Mouse (Mus musculus) right cerebral cortex, postnatal 4 days (tissue): ENCODE results near the gene Ltbp4.

Experiments used
- DNase-seq: peaks from one replicate; pipeline ENCODE4 v3.0.0-alpha.2; 2022

The Ltbp4 gene

GRCm38 (mm10) chr7:27326101-27326880, 11.2 kb downstream of the Ltbp4 start:
- DNase-seq, result no peak

DNA sequence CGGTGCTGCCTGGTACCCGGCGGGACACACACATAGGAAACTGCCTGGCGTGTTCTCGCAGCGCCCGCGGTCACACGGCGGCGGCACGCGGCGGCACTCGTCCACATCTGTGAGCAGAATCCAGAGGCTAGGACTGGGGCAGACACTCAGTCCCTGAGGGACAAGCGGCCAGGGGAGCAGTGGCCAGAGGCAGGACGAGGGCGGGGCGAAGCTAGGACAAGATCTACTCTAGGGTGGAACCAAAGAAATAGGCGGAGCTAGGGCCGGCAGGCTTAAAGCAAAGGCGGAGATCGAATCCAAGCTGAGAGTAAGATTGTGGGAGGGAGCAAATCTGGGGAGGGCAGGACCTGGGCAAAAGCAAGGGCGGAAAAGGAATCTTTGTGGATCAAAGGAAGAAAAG, 11.8 kb downstream of the Ltbp4 start:
- no peak for DNase-seq

GRCm38 (mm10) chr7:27324928-27325327, 12.6 kb downstream of the Ltbp4 start:
- DNase-seq, result no peak

DNA sequence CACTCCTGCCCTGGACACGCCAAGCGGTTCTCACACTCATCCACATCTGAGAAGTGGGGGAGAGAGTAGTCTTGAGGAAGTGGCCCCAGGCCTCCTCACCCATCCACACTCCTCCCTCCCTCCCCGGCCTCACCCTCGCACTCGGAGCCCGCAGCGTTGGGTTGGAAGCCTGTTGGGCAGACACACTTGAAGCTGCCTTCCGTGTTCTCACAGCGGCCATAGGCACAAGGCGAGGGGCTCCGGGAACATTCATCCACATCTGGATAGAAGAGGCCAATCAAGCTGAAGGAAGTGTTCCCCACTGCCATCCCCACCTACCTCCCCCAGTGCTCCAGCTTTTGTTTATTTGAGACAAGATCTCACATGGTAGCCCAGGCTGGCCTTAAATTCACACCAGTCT, 13.3 kb downstream of the Ltbp4 start:
- no peak for DNase-seq

DNA sequence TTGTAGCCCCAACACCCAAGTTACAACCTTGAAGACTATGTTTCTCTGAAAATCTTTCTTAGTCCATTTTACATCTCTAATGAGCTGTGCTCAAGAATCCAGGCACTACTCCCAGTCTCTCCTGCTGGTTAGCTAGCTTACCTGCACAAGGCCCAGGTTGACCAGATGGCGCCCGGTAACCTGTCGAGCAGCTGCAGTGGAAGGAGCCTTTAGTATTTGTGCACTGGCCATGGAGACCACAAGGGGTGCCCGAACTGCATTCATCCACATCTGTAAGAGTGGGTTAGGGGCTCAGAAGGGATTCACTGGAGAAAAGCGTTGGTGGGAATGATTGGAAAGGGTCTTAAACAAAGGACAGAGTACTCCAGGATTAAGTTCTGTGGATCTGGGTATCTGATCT, 14.5 kb downstream of the Ltbp4 start:
- no peak for DNase-seq

- DNase-seq, result no peak
Observed at GRCm38 (mm10) chr7:27322291-27322690, 15.2 kb downstream of the Ltbp4 start.

DNA sequence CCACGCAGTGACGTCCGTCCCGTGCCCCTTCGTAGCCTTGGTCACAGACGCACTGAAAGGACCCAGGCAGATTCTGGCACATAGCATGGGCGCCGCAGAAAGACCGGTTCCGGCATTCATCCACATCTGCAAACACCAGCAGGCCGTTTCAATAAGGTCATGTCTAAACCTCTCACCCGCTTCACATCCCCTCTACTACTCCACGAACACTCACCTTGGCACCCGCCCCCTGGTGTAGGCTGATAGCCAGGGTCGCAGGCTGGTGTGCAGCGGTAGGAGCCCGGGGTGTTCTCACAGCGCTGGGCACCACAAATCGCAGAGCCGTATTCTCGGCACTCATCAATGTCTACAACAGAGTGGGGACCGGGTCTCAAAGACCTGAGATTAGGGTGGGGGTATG, 18.1 kb downstream of the Ltbp4 start:
- DNase-seq, result no peak

GRCm38 (mm10) chr7:27315958-27316357, 21.5 kb downstream of the Ltbp4 start:
- no peak for DNase-seq

DNA sequence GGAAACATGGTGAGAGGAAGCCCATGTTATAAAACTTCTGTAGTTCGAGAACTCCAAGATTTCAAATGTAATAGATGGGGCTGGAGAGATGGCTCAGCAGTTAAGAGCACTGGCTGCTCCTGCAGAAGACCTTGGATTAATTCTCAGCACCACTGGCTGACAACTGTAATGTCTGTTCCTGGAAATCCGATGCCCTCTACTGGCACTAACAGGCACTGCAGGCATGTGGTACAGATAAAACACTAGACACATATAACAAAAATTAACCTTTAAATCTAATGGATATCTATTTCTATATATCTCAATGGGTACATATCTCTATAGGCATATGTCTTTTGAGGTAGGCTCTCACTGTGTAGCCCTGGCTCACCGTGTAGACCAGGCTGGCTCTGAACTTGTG, 23.1 kb downstream of the Ltbp4 start:
- DNase-seq, result no peak

GRCm38 (mm10) chr7:27311651-27312284, 25.7 kb downstream of the Ltbp4 start:
- DNase-seq, result no peak

GRCm38 (mm10) chr7:27310996-27311535, 26.4 kb downstream of the Ltbp4 start:
- DNase-seq, result no peak

DNA sequence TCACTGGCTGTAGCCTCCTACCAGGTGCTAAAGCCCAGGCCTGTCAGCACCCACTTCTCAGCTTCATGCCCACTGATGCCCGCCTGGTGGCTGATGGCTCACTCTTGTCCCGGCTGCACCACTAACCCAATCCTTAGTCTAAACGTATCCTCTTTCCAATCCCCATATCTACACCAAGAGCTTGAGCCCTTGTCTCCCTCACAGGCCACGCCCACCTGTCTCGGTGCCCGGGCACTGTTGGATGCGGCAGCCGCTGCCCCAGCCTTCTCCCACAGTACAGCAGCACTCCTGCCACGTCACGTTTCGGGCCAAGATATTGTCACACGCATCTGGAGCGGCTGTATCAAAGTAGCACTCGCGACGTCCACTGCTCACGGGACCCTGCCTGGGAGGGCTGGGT, 27.2 kb downstream of the Ltbp4 start:
- peak; percentile 51 for DNase-seq

DNA sequence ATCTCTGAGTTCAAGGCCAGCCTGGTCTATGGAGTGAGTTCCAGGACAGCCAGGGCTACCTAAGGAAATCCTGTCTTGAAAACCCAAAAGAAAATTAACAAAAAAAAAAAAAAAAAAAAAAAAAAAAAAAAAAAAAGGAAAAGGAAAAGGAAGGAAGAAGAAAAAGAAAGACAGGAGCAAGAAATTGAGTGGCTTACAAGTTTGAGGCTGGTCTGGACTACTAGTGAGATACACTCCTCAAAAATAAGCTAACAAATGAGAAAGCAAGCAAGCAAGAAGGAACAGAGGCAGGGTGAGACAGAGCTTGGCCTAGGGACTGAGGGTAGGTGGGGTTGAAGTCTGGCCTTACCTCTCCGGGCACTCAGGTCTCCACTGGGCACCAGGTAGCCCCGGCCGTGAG, 27.7 kb downstream of the Ltbp4 start:
- no peak for DNase-seq

- DNase-seq, result no peak
Observed at GRCm38 (mm10) chr7:27308821-27309549, 28.5 kb downstream of the Ltbp4 start.

GRCm38 (mm10) chr7:27307551-27307950, 29.9 kb downstream of the Ltbp4 start:
- DNase-seq, result no peak

- DNase-seq, result peak; percentile 51
Observed at GRCm38 (mm10) chr7:27306161-27307160, 31.0 kb downstream of the Ltbp4 start.

DNA sequence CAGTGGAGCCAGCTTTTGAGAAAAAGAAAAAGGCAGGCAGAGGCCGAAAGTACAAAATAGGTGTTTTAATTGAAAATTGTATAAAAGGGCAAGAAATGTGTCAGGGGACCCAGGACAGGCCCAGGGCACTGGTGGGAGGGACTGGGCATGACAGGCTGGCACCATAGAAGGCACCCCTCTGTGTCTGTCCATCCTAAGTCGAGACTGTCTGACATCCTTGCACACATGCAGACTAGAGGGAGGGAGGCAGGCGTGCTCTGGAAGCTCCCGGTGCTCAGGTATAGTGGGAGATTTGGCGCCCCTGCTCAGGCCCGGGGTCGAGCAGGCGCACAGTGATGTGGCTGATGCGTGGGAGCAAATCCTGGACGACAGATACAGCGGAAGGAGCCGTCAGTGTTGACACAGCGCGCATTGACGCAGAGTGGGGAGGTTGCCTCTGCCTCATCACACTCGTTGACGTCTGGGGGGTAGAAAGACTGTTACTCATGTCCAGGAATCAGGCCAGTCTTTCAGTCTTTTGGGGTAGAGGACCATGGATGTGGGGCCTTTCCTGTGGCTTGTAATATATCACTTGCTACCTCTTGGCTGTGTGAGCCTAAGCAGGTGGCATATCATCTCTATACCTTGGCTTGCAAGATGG, 32.3 kb downstream of the Ltbp4 start:
- DNase-seq, result no peak

- peak; percentile 78 for DNase-seq
Observed at GRCm38 (mm10) chr7:27302172-27302571, 35.3 kb downstream of the Ltbp4 start.

DNA sequence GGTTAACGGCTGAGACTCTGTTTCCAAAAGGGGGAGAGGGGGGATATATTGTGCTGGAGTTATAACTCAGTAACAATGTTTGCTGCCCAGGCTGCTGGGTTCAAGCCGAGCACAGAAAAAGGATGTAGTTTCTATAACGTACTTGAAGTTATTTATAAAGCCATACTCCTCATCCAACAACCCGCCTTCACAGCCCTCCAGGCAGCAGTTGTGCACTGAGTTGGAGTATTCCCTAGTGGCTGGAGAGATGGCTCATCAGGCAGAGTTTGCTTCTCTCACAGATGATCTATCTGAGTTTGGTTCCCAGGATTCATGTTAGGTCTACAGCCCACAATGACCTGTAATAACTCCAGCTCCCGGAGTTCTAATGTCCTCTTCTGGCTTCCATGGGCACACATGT, 36.7 kb downstream of the Ltbp4 start:
- DNase-seq, result no peak

- DNase-seq, result no peak
Observed at GRCm38 (mm10) chr7:27300351-27300750, 37.1 kb downstream of the Ltbp4 start.

DNA sequence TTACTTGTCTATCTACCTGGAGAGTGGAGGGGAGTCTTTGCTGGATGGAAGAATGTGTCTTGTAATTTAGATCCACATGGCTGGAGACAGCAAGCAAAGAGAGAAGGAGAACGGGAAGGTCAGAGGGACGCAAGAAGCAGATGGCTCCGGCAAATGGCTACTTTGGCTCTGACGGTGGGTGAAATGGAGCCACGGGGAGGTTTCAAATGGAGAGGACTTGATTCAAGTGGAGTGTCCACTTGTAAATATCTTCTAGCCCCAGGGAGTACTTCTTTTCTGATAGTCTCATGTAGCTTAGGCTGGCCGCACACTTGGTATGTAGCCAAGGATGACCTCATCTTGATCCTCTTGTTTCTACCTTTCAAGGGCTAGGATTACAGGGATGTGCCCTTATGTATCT, 38.7 kb downstream of the Ltbp4 start:
- DNase-seq, result no peak
